Mouse (Mus musculus): ENCODE measurements around the gene Pitpnm3.

The Pitpnm3 gene

GRCm38 (mm10) chr11:72050895-72051858 lies 84.4 kb downstream of the Pitpnm3 start:
- DNase-seq (ENCODE audit: low spot score): no peak

- no peak for DNase-seq (ENCODE audit: low spot score)
Observed at GRCm38 (mm10) chr11:72050168-72050894, 85.2 kb downstream of the Pitpnm3 start.

DNA sequence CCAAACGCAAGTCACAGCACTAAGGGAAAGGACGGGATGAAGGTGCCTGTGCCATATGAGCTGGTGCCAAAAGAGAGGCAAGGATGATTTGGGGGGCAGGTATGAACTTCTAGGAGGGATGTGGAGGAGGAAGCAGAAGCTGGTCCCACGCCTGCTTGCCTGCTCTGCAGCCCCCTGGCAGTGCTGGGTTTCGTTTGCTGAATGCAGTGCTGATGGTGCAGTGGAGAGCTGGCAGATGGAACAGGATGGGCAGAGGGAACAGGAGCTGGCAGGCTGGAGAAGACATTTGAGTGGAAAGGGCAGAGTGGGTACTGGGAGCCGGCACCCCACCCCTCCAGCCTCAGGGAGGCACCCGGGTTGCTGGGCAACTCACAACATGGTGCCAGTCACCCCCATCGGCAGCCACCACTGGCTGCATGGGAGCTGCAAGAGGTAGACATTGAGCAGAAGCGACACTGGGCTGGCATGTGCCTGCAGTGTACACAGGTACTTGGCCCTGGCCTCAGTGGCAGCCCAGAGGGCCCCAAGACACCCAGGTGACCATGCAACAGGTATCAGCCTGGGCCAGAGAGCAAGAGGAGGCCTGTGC lies 86.3 kb downstream of the Pitpnm3 start:
- no peak for DNase-seq (ENCODE audit: low spot score)

DNA sequence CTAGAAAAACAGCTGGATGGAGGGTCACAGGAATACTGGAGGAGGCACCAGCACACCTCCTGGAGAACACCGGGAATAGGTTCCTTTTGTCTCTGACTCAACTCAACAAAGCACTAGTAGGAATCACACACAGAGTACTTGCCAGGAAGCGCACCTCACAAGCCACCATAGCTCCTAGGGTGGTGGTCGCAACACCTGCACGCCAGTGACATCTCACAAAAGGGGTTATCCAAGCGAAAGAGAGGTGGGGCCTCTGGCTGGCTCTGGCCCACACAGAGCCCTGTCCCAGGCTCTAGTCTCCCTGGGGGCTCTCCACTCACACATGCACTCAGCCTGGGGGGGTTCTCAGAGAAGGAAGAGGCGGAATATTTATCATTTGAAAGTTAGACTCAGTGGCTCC lies 86.8 kb downstream of the Pitpnm3 start:
- no peak for DNase-seq (ENCODE audit: low spot score)

- no peak for DNase-seq (ENCODE audit: low spot score)
Observed at GRCm38 (mm10) chr11:72044231-72044630, 91.3 kb downstream of the Pitpnm3 start.

GRCm38 (mm10) chr11:72042631-72043030 lies 92.9 kb downstream of the Pitpnm3 start:
- DNase-seq (ENCODE audit: low spot score): no peak

DNA sequence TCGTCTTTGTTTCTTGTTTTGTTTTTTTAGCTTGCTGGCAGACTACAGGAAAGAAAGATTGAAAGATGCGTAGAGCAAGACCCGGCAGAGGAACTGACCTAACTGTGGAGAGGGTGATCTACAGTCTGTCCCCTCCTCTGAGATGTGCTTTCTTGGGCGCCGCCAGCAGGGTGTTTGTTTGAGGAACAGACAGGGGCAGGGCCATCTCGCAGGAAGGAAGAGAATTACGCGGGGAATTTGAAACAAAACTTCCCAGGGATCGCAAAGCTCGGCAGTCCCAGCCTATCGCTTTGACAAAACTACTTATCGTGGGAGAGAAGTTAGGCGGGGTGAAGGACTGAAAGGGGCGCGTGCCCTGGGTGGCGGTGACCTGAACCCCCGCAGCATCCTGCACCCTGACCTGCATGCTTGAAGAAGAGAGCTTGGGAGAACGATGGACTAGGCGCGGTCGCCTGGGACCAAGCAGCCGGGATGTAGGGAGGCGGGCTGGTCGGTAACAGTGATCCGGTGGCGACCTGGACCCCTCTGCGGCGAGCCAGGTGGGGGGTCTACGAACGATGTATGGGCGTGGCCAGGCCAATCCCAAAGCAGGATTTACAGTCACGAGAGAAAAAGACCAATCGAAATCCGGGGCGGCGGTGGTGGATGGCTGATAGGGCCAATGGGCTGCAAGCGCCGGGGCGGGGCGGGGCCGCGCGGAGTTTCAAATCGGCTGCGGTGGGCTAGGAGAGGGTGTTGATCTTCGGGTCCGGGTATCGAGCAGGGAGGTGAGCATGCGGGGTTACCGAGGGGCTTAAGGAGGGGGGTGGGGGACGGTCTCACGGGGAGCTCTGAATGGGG lies 93.6 kb downstream of the Pitpnm3 start, which contains the start of gene Pimreg:
TSS of gene Pimreg (plus strand) at position 265 of the 840 bp plus-strand sequence.
- DNase-seq (ENCODE audit: low spot score): no peak

DNA sequence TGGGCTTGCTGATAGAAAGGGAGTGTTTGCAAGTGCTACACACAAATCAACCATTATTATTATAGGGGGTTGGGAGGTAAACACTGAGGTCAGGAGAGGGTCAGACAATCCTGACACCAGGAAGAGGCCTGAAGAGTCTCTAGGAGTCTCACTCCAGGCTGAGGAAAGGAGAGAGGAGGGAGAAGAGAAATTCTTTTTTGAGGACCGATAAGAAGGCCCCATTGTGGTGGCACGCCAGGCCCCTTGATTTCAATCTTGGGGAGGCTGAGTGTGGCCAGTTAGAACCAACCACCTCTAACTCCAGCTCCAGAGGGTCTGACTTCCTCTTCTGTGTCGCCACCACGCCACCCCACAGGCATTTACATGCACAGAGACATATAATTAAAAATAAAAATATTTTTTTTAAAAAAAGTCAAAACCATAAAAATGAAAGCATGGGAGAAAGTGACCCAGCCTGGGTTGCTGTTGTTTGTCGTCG lies 94.2 kb downstream of the Pitpnm3 start:
- DNase-seq (ENCODE audit: low spot score): no peak

GRCm38 (mm10) chr11:72039599-72040386 lies 95.8 kb downstream of the Pitpnm3 start:
- DNase-seq (ENCODE audit: low spot score): no peak

DNA sequence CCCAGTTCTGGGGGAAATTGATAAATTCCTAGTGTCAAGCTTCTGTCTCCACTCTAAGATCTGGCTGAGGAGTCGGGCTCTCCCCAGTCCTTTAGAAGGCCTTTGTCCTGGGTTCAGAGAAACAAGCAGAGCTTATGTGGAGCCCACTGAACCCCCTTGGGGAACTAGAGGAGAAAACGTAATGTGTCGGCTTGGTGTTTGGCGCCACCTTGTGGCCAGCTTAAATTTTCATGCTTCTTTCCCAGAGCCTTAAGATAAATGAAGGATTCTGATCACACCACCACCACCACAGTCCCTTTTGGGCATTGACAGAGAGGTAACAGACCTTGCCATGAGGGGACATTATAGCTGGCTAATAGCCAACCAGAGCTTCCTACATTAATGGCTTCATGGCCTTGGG lies 97.6 kb downstream of the Pitpnm3 start:
- DNase-seq (ENCODE audit: low spot score): no peak

DNA sequence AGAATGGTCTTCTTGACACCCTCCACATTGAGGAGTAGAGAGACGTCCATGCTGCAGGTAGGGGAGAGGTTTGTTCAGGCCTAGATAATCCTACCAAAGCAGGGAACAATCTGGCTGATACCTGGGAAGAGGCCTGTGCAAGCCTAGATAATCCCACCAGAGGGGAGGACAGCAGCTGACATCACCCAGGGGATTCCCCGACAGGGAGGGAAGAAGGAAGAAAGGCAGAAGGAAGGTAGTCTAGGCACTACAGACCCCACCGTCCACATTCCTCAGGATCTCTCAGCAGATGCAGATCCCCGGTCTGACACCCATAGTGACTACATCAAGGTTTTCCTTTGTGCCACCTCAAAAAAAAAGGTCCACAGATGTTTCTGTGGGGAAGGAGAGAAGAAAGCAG lies 98.2 kb downstream of the Pitpnm3 start, which contains the start of gene Aipl1:
TSS of gene Aipl1 (minus strand) at position 101 of the 400 bp plus-strand sequence.
- no peak for DNase-seq (ENCODE audit: low spot score)

DNA sequence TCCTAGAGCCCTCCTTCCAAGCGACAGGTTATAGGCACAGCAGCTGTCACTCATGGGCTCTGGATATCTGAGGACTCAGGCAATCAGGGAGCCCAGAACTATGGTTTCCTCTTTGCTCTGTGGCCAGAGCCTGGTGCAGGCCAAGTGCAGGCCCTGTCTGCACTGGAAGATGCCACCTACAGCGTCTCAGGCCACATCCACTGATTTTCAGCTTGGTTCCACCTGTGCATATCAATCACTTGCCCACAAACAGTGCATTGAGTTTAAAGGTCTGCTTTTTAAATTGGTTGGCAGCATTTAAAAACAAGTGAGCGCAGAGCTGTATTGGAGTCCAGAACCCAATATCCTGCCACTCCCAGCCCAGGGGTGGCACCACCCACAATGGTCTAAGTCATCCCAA lies 103.0 kb downstream of the Pitpnm3 start:
- no peak for DNase-seq (ENCODE audit: low spot score)

DNA sequence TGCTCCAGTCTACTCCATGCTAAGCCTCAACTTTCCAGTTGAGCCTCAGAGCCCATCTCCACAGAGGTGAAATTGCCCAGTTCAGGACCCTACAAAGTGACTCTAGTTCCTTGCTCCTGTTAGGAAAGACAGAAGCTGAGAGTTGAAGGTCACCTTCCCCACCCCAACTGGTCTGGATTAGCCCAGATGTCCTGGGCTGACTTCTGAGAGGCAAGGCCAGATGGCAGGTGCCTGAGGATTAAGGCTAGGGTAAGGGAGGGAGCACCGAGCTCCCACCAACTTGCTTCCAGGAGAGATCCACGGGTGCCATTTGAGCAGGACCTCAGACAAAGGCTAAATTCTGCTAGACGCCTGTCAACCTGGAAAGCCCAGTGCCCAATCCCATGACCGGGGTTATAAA lies 103.5 kb downstream of the Pitpnm3 start:
- no peak for DNase-seq (ENCODE audit: low spot score)

DNA sequence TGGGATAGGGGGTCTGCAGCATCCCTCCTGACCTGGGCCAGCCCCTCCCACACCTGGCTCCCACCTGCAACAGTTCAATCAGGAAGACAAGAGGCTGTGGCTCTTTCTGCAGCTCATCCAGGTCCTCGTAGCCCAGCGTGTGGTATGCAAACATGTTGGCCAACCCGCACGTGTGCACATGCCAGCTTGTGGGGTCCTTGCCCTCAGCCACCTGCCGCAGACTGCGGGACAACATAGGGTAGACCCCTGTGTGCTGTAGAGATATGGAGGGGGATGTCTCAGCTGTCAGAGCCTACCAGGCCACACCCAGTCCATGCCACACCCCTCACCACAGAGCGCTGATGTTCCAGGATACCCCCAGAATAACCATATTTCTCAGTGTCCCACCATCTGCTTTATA lies 104.2 kb downstream of the Pitpnm3 start:
- DNase-seq (ENCODE audit: low spot score): no peak

GRCm38 (mm10) chr11:72029143-72029542 lies 106.4 kb downstream of the Pitpnm3 start:
- no peak for DNase-seq (ENCODE audit: low spot score)

GRCm38 (mm10) chr11:72027836-72028235 lies 107.7 kb downstream of the Pitpnm3 start:
- no peak for DNase-seq (ENCODE audit: low spot score)

- no peak for DNase-seq (ENCODE audit: low spot score)
Observed at GRCm38 (mm10) chr11:72026516-72026915, 109.1 kb downstream of the Pitpnm3 start.

GRCm38 (mm10) chr11:72025843-72026242 lies 109.7 kb downstream of the Pitpnm3 start:
- no peak for DNase-seq (ENCODE audit: low spot score)

GRCm38 (mm10) chr11:72024193-72024781 lies 111.3 kb downstream of the Pitpnm3 start:
- DNase-seq (ENCODE audit: low spot score): no peak

DNA sequence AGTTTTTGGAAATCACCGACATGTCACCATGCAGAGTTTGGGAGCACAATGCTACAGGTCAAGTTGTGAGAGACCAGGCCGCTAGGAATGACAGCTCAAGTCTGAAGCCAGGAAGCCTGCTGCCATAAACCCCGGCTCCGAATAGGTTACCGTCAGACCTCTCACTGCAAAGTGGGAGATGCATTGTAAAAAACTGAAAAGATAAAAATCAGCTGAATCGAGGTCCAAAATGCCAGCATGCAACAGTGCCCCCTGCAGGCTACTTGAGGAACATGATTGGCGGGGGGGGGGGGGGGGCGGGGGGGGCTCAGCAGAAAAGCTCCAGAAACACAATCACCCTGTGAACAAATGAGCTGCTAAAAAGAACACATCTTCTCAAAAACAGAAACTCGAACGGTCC lies 112.0 kb downstream of the Pitpnm3 start:
- DNase-seq (ENCODE audit: low spot score): no peak
